Mouse (Mus musculus): ENCODE data around the gene Plekho1.
A peak's percentile ranks its signal among the peaks of the same experiment; 100 is the strongest.
"Not testable (repeated sequence)": the region's sequence is repeated elsewhere in the genome, so short reads cannot be mapped to it uniquely, and the experiment has no call there.

Gene Plekho1

DNA sequence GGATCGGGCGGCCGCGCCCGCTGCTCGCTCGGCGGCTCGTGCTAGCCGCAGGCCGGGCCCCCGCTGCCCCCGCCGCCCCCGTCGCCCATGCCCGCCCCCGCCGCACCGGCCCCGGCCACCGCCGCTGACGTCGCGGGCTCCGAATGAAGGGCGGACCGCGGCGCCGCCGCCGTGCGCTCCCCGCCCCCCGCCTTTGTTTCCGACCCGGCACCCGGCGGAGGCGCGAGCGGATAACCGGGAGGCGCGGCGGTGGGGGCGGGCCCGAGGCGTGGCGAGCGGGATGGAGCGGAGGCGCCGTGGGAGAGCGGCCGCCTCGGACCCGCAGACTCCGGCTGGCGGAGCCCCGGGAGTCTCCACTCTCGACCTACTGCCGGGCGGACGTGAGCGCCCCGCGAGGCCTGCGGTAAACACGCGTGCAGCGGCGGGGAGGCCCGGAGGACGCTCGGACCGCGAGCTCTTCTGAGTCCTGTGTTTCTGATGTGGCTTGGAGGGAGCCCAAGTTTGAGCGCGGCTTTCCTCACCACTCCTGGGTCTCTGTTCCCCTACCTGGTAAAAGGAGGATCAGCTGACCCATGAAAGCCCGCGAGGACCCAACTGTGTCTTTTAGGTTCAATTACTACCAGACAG, at the start of gene Plekho1:
Gene Plekho1, minus strand, starts transcription at position 200 of the 627 bp plus-strand sequence.
- DNase-seq = peak; percentile 76

DNA sequence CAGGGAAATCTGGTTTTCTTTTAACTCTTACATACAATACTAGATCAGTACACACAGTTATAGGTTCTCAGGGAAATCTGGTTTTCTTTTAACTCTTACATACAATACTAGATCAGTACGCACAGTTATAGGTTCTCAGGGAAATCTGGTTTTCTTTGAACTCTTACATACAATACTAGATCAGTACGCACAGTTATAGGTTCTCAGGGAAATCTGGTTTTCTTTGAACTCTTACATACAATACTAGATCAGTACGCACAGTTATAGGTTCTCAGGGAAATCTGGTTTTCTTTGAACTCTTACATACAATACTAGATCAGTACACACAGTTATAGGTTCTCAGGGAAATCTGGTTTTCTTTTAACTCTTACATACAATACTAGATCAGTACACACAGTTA, 48.8 kb upstream of the Plekho1 start:
- not testable (repeated sequence) for DNase-seq

DNA sequence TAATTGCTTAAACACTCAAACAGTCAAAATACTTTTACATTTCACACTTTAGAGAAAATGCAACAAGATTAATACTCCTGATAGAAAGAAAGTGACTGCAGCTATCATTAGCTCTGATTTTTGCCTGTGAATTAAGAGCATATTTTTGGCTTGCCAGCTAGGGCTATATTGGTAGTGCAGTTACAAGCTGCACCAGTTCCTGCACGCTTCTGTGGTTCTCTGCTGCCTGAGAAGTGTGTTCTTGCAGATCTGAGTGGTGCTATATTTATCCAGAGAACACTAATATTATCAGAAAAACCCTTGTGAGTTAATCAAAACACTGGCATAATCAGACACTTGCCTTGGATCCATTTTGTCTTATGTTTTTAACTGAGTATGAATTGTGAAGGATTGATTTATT, 47.3 kb upstream of the Plekho1 start:
- no peak for DNase-seq

- no peak for DNase-seq
These were observed 45.3 kb upstream of the Plekho1 start for GRCm38 (mm10) chr3:96041079-96041478.

- no peak for DNase-seq
These were observed 44.8 kb upstream of the Plekho1 start for GRCm38 (mm10) chr3:96040663-96041006.

DNA sequence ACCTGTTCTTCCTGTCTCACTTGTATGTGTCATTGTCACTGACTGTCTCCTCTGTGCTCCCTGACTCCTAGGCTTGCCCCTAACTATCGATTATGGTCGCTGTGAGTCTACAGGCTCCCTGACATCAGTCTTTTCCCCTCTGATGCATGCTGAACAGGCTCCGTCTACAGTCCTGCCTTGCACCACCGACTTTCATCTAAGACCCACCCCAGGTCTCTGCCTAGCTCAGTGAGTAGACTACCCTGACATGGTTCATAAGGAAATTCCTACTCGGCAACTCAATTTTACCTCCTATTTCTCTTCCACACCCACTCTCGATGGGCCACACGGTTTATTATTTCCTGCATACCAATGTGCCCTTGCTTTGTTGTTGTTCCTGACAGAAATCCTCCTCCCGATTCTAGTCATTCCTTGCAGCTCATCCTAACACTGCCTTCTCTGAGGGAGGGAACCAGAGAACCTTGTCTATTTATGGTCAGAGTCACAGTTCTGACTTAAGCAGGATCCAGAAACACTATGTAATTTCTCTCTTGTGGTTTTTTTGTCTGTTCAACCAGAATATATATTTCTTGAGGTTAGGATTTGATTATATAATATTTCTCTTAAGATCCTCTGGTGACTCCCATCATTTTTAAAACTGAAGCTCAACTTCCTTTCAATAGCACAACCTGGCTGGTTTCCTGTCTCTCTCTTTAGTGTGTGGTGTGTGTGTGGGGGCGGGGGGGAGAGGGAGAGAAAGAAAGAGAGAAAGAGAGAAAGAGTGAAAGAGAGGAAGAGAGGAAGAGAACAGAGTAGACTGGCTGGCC, 44.3 kb upstream of the Plekho1 start:
- DNase-seq = no peak

- DNase-seq = no peak
These were observed 43.0 kb upstream of the Plekho1 start for GRCm38 (mm10) chr3:96038851-96039250.

DNA sequence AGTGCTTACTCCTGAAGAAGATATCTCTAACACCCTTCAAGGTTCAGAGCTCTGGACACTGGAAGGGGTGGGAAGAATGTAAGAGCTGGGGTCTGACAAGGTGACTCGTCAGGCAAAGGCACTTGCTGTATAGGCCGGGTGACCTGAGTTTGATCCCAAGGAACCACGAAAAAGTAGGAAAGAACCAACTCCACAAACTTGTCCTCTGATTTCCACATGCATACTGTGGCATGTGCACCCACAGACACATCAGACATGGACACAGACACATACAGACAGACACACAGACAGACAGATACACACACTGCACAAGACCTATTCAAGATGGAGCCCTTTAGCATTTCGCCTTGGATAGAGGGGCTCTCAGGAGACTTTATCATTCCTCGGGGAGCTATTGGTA, 42.4 kb upstream of the Plekho1 start:
- DNase-seq = no peak

GRCm38 (mm10) chr3:96036796-96037195, 41.0 kb upstream of the Plekho1 start:
- no peak for DNase-seq

GRCm38 (mm10) chr3:96033046-96033445, 37.2 kb upstream of the Plekho1 start:
- DNase-seq = no peak

GRCm38 (mm10) chr3:96032652-96033017, 36.8 kb upstream of the Plekho1 start:
- DNase-seq = no peak

- DNase-seq = no peak
These were observed 36.3 kb upstream of the Plekho1 start for GRCm38 (mm10) chr3:96031991-96032651.

DNA sequence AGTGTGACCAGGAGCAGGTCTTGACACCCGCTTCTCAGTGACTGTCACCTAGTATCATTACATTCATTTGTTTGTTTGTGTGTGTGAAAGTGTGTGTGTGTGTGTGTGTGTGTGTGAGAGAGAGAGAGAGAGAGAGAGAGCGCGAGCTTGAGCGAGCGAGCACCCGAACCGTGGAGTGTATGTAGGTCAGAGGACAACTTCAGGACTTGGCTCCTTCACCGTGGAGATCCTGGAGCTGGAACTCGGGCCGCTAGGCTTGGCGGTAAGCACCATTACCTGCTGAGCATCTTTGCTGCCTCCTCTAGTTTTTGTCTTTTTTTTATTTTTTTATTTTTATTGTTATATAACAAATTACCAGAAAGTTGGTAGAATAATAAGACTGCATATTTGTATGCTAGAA, 34.0 kb upstream of the Plekho1 start:
- no peak for DNase-seq

- no peak for DNase-seq
These were observed 33.5 kb upstream of the Plekho1 start for GRCm38 (mm10) chr3:96029336-96029735.

GRCm38 (mm10) chr3:96027875-96028274, 32.1 kb upstream of the Plekho1 start:
- no peak for DNase-seq

DNA sequence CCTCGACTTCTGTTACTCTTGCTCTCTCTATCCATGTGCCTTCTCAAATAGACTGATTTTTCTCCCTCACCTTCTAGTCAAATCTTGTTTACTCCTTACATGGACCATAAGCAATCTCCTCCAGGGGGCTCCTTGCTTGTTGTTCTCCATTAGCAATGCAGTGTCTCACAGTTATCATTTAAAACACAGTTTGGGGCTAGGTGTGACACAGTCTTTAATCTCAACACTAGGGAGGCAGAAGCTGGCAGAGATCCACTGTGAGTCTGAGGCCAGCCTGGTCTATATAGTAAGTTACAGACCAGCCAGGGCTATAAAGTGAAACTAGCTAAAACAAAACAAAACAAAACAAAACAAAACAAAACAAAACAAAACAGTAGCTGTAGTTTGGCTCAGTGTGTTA, 31.3 kb upstream of the Plekho1 start:
- no peak for DNase-seq

- no peak for DNase-seq
These were observed 25.8 kb upstream of the Plekho1 start for GRCm38 (mm10) chr3:96021421-96022128.

DNA sequence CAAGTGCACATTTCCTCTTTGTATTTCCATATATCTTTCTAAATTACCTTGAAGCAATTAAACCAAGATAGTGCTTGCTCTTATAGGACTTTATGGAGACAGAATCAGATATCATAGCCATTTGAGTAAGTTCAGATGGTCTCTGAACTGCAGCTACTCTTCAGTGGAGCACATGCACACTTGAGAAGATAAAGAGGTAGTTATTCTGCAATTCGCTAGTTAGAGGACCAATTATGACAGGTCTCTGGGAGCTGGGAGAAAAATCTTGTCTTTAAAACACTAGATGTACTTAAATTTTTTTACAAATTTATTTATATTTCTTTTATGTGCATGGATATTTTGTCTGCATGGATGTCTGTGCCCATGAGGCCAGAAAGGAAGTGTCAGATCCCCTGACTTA, 24.9 kb upstream of the Plekho1 start:
- no peak for DNase-seq

DNA sequence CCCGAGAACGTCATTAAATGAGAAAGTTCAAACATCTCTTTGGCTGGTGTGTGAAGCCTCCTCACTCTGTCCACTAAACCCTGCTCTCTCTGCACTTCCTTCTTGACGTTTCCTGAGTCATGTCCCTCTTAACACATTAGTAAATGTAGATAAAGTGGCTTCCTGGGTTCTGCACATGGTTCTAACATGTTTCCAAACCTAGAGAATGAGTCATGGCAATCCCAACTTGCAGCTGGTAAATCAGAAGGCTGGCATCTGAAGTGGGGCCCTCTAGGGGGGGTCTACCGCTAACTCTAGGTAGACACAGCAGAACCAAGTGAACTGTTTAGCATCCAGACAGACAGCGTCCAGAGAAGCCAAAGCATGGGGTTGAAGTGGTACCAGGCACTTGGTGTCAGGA, 21.7 kb upstream of the Plekho1 start:
- no peak for DNase-seq

GRCm38 (mm10) chr3:96016257-96016889, 20.6 kb upstream of the Plekho1 start:
- no peak for DNase-seq

DNA sequence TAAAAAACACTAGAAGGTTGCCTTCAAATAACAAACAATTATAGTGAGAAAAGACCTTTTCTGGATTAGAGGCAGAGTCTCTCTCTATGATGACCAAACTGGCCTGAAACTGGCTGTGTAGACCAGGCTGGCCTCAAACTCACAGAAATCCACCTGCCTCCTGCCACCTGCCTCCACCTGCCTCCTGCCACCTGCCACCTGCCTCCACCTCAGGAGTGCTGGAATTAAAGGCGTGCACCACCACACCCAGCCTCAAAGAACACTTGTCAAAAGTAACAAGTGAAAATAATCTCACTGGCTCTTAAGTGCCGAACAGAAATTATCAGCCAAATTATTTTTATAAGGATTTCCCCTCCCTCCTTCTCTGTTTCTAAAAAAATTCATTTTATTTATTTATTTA, 19.9 kb upstream of the Plekho1 start:
- no peak for DNase-seq

GRCm38 (mm10) chr3:96012805-96013204, 17.0 kb upstream of the Plekho1 start:
- DNase-seq = no peak

DNA sequence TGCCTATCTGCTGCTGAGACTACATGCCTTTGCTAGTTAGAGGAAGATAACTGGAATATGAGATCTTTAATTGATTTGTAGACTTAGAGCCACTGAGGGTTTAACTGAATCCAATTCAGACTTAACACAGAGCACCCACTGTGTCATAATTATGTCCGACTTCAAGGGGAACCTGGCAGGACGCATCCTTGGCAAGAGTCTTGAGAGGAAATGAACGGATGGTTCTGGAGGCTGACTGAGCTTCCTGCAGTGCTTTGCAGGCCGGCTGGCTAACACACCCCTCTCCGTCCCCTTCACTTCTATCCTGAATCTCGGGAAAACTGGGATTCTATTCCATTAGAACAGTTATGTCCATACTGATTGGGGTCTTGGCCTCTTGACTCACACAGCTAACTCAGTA, 12.7 kb upstream of the Plekho1 start:
- no peak for DNase-seq
